Mouse (Mus musculus): ENCODE results near the gene Sorbs1.

Sorbs1 gene

GRCm38 (mm10) chr19:40374720-40375119 lies 138.9 kb downstream of the Sorbs1 start:
- no peak for DNase-seq (ENCODE audit: low spot score)

- DNase-seq (ENCODE audit: low spot score), result no peak
Observed at GRCm38 (mm10) chr19:40372679-40373078, 140.9 kb downstream of the Sorbs1 start.

- no peak for DNase-seq (ENCODE audit: low spot score)
Observed at GRCm38 (mm10) chr19:40371866-40372265, 141.7 kb downstream of the Sorbs1 start.

- no peak for DNase-seq (ENCODE audit: low spot score)
Observed at GRCm38 (mm10) chr19:40369852-40370811, 143.4 kb downstream of the Sorbs1 start.

GRCm38 (mm10) chr19:40368517-40368916 lies 145.1 kb downstream of the Sorbs1 start:
- peak; percentile 58 for DNase-seq (ENCODE audit: low spot score)

GRCm38 (mm10) chr19:40366163-40366941 lies 147.2 kb downstream of the Sorbs1 start:
- peak; percentile 65 for DNase-seq (ENCODE audit: low spot score)

GRCm38 (mm10) chr19:40365137-40365536 lies 148.4 kb downstream of the Sorbs1 start:
- DNase-seq (ENCODE audit: low spot score), result peak; percentile 35

GRCm38 (mm10) chr19:40363447-40363846 lies 150.1 kb downstream of the Sorbs1 start:
- DNase-seq (ENCODE audit: low spot score), result no peak

- DNase-seq (ENCODE audit: low spot score), result no peak
Observed at GRCm38 (mm10) chr19:40362203-40362865, 151.2 kb downstream of the Sorbs1 start.

- no peak for DNase-seq (ENCODE audit: low spot score)
Observed at GRCm38 (mm10) chr19:40359712-40360394, 153.7 kb downstream of the Sorbs1 start.

- no peak for DNase-seq (ENCODE audit: low spot score)
Observed at GRCm38 (mm10) chr19:40356536-40357522, 156.8 kb downstream of the Sorbs1 start.

GRCm38 (mm10) chr19:40355075-40355474 lies 158.5 kb downstream of the Sorbs1 start:
- DNase-seq (ENCODE audit: low spot score), result no peak

GRCm38 (mm10) chr19:40352006-40352405 lies 161.6 kb downstream of the Sorbs1 start:
- DNase-seq (ENCODE audit: low spot score), result no peak

- no peak for DNase-seq (ENCODE audit: low spot score)
Observed at GRCm38 (mm10) chr19:40350835-40351234, 162.7 kb downstream of the Sorbs1 start.

GRCm38 (mm10) chr19:40349713-40350671 lies 163.6 kb downstream of the Sorbs1 start:
- no peak for DNase-seq (ENCODE audit: low spot score)

- no peak for DNase-seq (ENCODE audit: low spot score)
Observed at GRCm38 (mm10) chr19:40349281-40349680, 164.3 kb downstream of the Sorbs1 start.

GRCm38 (mm10) chr19:40348652-40349051 lies 164.9 kb downstream of the Sorbs1 start:
- no peak for DNase-seq (ENCODE audit: low spot score)

- no peak for DNase-seq (ENCODE audit: low spot score)
Observed at GRCm38 (mm10) chr19:40348175-40348574, 165.4 kb downstream of the Sorbs1 start.

- DNase-seq (ENCODE audit: low spot score), result no peak
Observed at GRCm38 (mm10) chr19:40346908-40347307, 166.7 kb downstream of the Sorbs1 start.

Measured in lung, postnatal 25 days (tissue).